Mouse (Mus musculus): Measurements from ENCODE around the gene Trim17.

DNA sequence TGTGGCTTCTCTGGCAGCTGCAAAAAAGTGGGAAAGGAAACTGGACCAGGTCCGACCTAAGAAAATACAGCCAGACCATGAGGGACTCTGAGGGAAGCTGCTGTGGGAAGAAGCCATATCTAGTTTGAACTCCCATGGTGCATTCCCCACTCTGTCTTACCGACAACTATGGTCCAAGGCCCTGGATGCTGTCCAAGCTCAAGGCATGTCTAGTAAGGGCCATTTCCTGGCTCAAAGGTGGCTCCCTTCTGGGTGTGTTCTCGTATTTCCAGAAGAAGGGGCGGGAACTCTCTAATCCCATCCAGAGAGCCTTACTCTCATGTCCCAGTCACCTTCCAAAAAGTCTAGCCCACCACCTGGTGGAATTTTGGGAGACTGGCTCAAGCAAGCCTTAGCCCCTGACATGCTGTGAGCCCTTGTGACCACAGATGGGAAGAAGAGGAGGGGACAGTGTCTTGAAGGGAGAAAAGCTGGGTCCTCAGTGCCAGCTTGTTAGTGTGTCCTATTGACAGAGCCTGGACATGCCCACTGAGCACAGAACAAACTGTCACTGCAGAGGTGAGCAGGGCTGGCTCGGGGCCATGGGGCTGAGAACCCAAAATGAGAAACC, 26.0 kb downstream of the Trim17 start:
- no peak for TF ChIP-seq NRF1 (IDR thresholded peaks at IDR 0.05; ENCODE audit: insufficient read depth, low read depth, low read length, poor library complexity, severe bottlenecking)
- no peak for TF ChIP-seq ELF1 (IDR thresholded peaks at IDR 0.05; ENCODE audit: low read depth, low read length)
- no peak for TF ChIP-seq ETS1 (IDR thresholded peaks at IDR 0.05; ENCODE audit: low read depth, low read length)
- no peak for TF ChIP-seq BHLHE40 (IDR thresholded peaks at IDR 0.05; ENCODE audit: borderline replicate concordance, low read depth, low read length)
- TF ChIP-seq CTCF (IDR thresholded peaks at IDR 0.05 in 2 of 3, conservative IDR thresholded peaks at IDR 0.05 in 1 of 3; ENCODE audit: control insufficient read depth in 1 of 3, insufficient read depth in 1 of 3, low read depth in 2 of 3, low read length in 3 of 3, poor library complexity in 1 of 3, severe bottlenecking in 1 of 3) = no peak

Measured in MEL (cell line).